In genomic region chr1:193359199-193359598, GRCm38 (mm10) we compare ENCODE assay signal across 25 mouse cellular contexts. TPM values are rescaled to one million over a fixed set of nuclear protein-coding genes. Genes with fewer than 3 reads are reported as not detected.
DNase-seq lines count a peak whose midpoint lies in the region; ATAC-seq and TF ChIP-seq lines count a peak whose summit lies in the region.
"Had no signal": no experiment of that assay in that cellular context is flagged by ENCODE, and none has a peak within 500 bp of the region (broad histone marks: within the 10 kb centered on the region; RNA-seq: fewer than 3 reads in every experiment).

No protein-coding gene starts in this region.

- H3K4me3 ChIP-seq in left cerebral cortex, adult 2 months, result no peak overlapping the region
- no peak overlapping the region for H3K4me3 ChIP-seq in lung, postnatal 0 days (ENCODE audit: low read depth, low read length)
- H3K4me3 ChIP-seq: embryonic facial prominence, embryonic 13.5 days; embryonic facial prominence, embryonic 15.5 days; erythroblast, embryonic 14.5 days; forebrain, embryonic 10.5 days; forebrain, embryonic 12.5 days had no signal

- no peaks in the 10 kb centered on the region for H3K27me3 ChIP-seq in lung, postnatal 0 days (replicated peaks; ENCODE audit: insufficient read depth, low read length)
- H3K27me3 ChIP-seq: embryonic facial prominence, embryonic 13.5 days; embryonic facial prominence, embryonic 15.5 days; forebrain, embryonic 12.5 days had no signal

- intact Hi-C loops in left cerebral cortex, postnatal 4 days (cut with DNase I), result no loop called here
- intact Hi-C loops in left cerebral cortex, adult 2 months (cut with DNase I), result no loop called here
- intact Hi-C loops in heart, postnatal 10 days (cut with DNase I), result no loop called here

- no peaks in the 10 kb centered on the region for H3K9me3 ChIP-seq in lung, postnatal 0 days (ENCODE audit: low read length)
- H3K9me3 ChIP-seq: embryonic facial prominence, embryonic 13.5 days; embryonic facial prominence, embryonic 15.5 days; forebrain, embryonic 10.5 days; forebrain, embryonic 12.5 days had no signal

- WGBS in lung, postnatal 0 days, result 78% methylated on average over 3 of the region's 3 CpGs

- no peak overlapping the region for H3K27ac ChIP-seq in left cerebral cortex, adult 2 months
- no peak overlapping the region for H3K27ac ChIP-seq in lung, postnatal 0 days (ENCODE audit: low read length)
- H3K27ac ChIP-seq: embryonic facial prominence, embryonic 13.5 days; embryonic facial prominence, embryonic 15.5 days; forebrain, embryonic 10.5 days; forebrain, embryonic 12.5 days had no signal

- no peaks in the 10 kb centered on the region for H3K36me3 ChIP-seq in lung, postnatal 0 days (ENCODE audit: insufficient read depth, low read length)

- ATAC-seq in lung, postnatal 0 days, result no peak; the same call in 1 of the 2 replicates
- ATAC-seq: forebrain, embryonic 14.5 days had no signal

- DNase-seq in left cerebral cortex, postnatal 4 days, result peak; percentile 31
- no peak for DNase-seq in left cerebral cortex, adult 2 months (ENCODE audit: extremely low spot score in 1 of 2, low spot score in 2 of 2)
- peak; percentile 40 for DNase-seq in lung, postnatal 10 days
- DNase-seq in lung, postnatal 0 days (ENCODE audit: low spot score), result no peak
- peak; percentile 32 for DNase-seq in lung, postnatal 25 days (ENCODE audit: low spot score)
- DNase-seq in lung, postnatal 36 days, result peak; percentile 51
- no peak for DNase-seq in heart, postnatal 10 days
- DNase-seq: adrenal gland, adult 2 months; adrenal gland, postnatal 10 days; adrenal gland, postnatal 25 days; cerebellum, adult 11 months; cerebellum, adult 18-20 months; cerebellum, adult 8-10 months; cerebellum, adult 9-11 months; cerebellum, postnatal 14 days; cerebellum, postnatal 36 days; embryo, embryonic 11 days had no signal

- no peaks in the 10 kb centered on the region for H3K4me1 ChIP-seq in lung, postnatal 0 days (ENCODE audit: insufficient read depth, low read depth, low read length)
- H3K4me1 ChIP-seq: embryonic facial prominence, embryonic 13.5 days; embryonic facial prominence, embryonic 15.5 days had no signal

- H3K4me2 ChIP-seq in lung, postnatal 0 days (replicated peaks; ENCODE audit: low read depth, low read length), result no peak overlapping the region
- H3K4me2 ChIP-seq: embryonic facial prominence, embryonic 13.5 days; embryonic facial prominence, embryonic 15.5 days; forebrain, embryonic 12.5 days had no signal

- TF ChIP-seq EP300 in lung, postnatal 0 days (IDR thresholded peaks at IDR 0.05), result no peak

- H3K9ac ChIP-seq in lung, postnatal 0 days (replicated peaks; ENCODE audit: low read depth), result no peak overlapping the region
- H3K9ac ChIP-seq: embryonic facial prominence, embryonic 13.5 days; embryonic facial prominence, embryonic 15.5 days; forebrain, embryonic 12.5 days had no signal

- no peak for TF ChIP-seq CTCF in left cerebral cortex, adult 2 months (IDR thresholded peaks at IDR 0.05)
- no peak for TF ChIP-seq CTCF in lung, postnatal 0 days (IDR thresholded peaks at IDR 0.05)

RNA-seq across cellular contexts. Expression of gene Camk1g, which starts 10.9 kb away (rescaled TPM):
- 10 to 100 TPM; 36.4 to 39.0 TPM for total RNA-seq in left cerebral cortex, postnatal 4 days (2021)
- 10 to 100 TPM; 41.7 to 47.6 TPM for total RNA-seq in left cerebral cortex, adult 2 months (2021)
- 14.4 and 15.9 TPM in 2 replicates for polyA plus RNA-seq in lung, postnatal 0 days (2015; fragmentation: Nextera tagmentation; extraction: Ambion mirVana)
- total RNA-seq in heart, postnatal 10 days (2021), result 1 to 10 TPM; 1.4 to 1.6 TPM
- total RNA-seq: adrenal gland, adult 2 months; ES-E14; MEL had no signal
- polyA plus RNA-seq: erythroblast, embryonic 14.5 days had no signal

Comparison
In these comparisons a context has a peak if more than half of its experiments do, and no peak if none do; other contexts are left out.
1. DNase-seq: peak in left cerebral cortex, postnatal 4 days (single experiment), lung, postnatal 10 days (single experiment), lung, postnatal 25 days (single experiment) and lung, postnatal 36 days (single experiment); none in left cerebral cortex, adult 2 months (0 of 2), lung, postnatal 0 days (single experiment) and heart, postnatal 10 days (0 of 2).
2. RNA of gene Camk1g, which starts 10.9 kb away (total RNA-seq): 41.7 to 47.6 TPM in left cerebral cortex, adult 2 months and 36.4 to 39.0 TPM in left cerebral cortex, postnatal 4 days; 1.4 to 1.6 TPM in heart, postnatal 10 days; every median in the first group is over 10 times any median in the second.